Mouse (Mus musculus) lung, postnatal 0 days (tissue): ENCODE data around the gene Atp5l.

Experiments used
- CTCF ChIP-seq: IDR thresholded peaks from 2 replicates; pipeline ENCODE4 v1.5.1; 2016; ENCODE audit warnings: antibody characterized with exemption, mild to moderate bottlenecking
- EP300 ChIP-seq: IDR thresholded peaks from 2 replicates; pipeline ENCODE4 v1.6.1; 2016; ENCODE audit warnings: antibody characterized with exemption, mild to moderate bottlenecking, control low read depth

GRCm38 (mm10) chr9:44874198-44874597 is 46.3 kb downstream of the Atp5l start:
- TF ChIP-seq EP300, result no peak
- no peak for TF ChIP-seq CTCF
